Mouse (Mus musculus): Measurements from ENCODE around the gene Pax3. TPM values are rescaled to one million over a fixed set of nuclear protein-coding genes. Genes with fewer than 3 reads are reported as not detected.

Gene Pax3
- polyA plus RNA-seq, 1 experiment = 3.3 TPM

DNA sequence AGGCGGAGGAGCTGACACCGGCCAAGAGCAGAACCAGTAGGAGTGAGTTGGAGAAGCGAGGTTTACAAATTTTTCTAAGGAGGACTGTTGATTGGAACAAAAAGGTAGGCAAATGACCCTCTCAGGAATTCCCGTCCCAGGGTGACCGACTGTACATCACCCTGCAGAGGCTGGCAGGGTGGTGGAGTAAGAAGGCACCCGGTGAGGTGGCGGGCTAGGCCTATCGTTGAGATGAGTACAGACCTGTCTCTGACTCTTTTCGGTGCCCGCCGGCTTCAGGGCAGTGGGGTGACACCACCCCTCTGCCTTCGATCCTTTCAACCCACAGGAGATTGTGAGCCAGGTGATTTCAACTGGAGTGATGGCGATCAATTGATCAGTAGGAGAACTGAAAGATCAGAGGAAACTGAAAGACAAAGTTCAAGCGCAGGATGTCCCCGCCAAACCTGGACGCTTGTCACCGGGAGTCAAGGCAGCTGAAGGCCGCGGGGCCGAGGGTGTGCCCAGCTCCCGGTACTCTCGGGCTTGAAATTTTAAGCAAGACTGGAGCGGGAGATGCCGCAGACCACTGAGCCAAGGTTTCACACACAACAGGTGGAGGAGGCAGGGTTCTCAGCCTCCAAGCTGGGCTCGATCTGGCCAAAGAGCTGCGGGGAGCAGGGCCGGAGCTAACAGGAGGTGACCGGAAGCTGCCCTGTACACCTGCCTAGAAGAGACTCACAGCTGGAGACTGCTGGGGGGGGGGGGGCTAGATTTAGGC is 4.5 kb upstream of the Pax3 start:
- peaks cover 49% of the 10 kb centered on the region for H3K27me3 ChIP-seq (ENCODE audit: control insufficient read depth, insufficient read depth, low read length, poor library complexity, severe bottlenecking)
- TF ChIP-seq POLR2A (IDR thresholded peaks at IDR 0.05; ENCODE audit: insufficient read depth, low read length) = no peak
- no peak for TF ChIP-seq EP300 (IDR thresholded peaks at IDR 0.05; ENCODE audit: insufficient read depth, low read depth, low read length)
- TF ChIP-seq CTCF (IDR thresholded peaks at IDR 0.05; ENCODE audit: low read depth, low read length) = no peak
- no peak overlapping the region for H3K9ac ChIP-seq (ENCODE audit: low read depth, poor library complexity, severe bottlenecking)
- peaks cover 2% of the 10 kb centered on the region for H3K4me1 ChIP-seq (ENCODE audit: control insufficient read depth, insufficient read depth, low read length)
- H3K4me3 ChIP-seq (ENCODE audit: low read depth, low read length) = peak overlapping the region; percentile 24; the same call in 1 of the 2 replicates
- no peaks in the 10 kb centered on the region for H3K36me3 ChIP-seq (ENCODE audit: control insufficient read depth, insufficient read depth, low read length, poor library complexity, severe bottlenecking)
- no peaks in the 10 kb centered on the region for H3K9me3 ChIP-seq (replicated peaks; ENCODE audit: control insufficient read depth, insufficient read depth, low read length, poor library complexity, severe bottlenecking)
- H3K27ac ChIP-seq (ENCODE audit: insufficient read depth, low read length) = no peak overlapping the region

DNA sequence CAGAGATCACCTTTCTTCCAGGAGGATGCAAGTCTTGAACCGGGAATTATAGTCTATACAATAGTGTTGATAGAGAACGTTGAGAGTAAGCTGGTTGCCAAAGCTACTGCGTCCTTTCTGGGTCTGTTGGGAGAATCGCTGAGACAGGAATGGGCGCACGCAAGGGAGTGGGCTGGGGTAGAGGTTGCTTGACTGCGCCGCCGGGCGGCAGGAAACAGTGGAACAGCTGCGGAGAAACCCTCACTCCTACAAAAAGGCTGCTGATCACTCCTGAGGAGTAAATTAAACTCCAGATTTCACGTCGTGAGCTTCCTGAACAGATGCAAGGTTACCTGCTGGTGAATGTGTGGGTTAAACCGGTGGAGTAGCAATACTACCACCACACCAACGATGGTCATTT is 3.3 kb upstream of the Pax3 start:
- Histone ChIP-seq H3K9ac (ENCODE audit: low read depth, poor library complexity, severe bottlenecking) (no peak overlapping the region), H3K27ac (ENCODE audit: insufficient read depth, low read length) (no peak overlapping the region), H3K9me3 (replicated peaks; ENCODE audit: control insufficient read depth, insufficient read depth, low read length, poor library complexity, severe bottlenecking) (no peaks in the 10 kb centered on the region), H3K27me3 (ENCODE audit: control insufficient read depth, insufficient read depth, low read length, poor library complexity, severe bottlenecking) (peaks cover 56% of the 10 kb centered on the region), H3K4me1 (ENCODE audit: control insufficient read depth, insufficient read depth, low read length) (peaks cover 2% of the 10 kb centered on the region), H3K4me3 (ENCODE audit: low read depth, low read length) (no peak overlapping the region), H3K36me3 (ENCODE audit: control insufficient read depth, insufficient read depth, low read length, poor library complexity, severe bottlenecking) (no peaks in the 10 kb centered on the region)
- peak; percentile 14 for TF ChIP-seq CTCF (IDR thresholded peaks at IDR 0.05; ENCODE audit: low read depth, low read length)
- no peak for TF ChIP-seq POLR2A (IDR thresholded peaks at IDR 0.05; ENCODE audit: insufficient read depth, low read length)

DNA sequence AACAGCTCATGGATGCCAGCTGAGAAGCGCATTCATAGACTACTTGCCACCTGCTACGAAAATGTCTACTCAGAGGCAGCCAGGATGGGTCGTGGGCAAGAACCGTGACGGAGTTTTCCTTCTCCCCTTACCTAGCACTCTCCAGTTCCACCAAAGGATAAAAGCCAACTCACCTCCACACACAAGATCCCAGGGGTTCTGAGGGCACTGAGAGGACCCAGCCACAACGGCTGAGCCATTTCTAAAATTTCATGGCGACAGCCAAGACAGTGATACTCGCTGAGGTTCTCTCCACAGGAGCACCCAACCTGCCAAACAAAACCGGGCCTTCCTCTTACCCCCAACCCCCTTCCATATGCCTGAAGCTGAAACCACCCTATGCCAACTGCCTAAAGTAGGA is 2.3 kb upstream of the Pax3 start:
- H3K27me3 ChIP-seq (ENCODE audit: control insufficient read depth, insufficient read depth, low read length, poor library complexity, severe bottlenecking) = peaks cover 55% of the 10 kb centered on the region
- TF ChIP-seq CTCF (IDR thresholded peaks at IDR 0.05; ENCODE audit: low read depth, low read length) (no peak), EP300 (IDR thresholded peaks at IDR 0.05; ENCODE audit: insufficient read depth, low read depth, low read length) (no peak), POLR2A (IDR thresholded peaks at IDR 0.05; ENCODE audit: insufficient read depth, low read length) (no peak)
- peaks cover 2% of the 10 kb centered on the region for H3K4me1 ChIP-seq (ENCODE audit: control insufficient read depth, insufficient read depth, low read length)
- no peak overlapping the region for H3K9ac ChIP-seq (ENCODE audit: low read depth, poor library complexity, severe bottlenecking)
- no peak overlapping the region for H3K4me3 ChIP-seq (ENCODE audit: low read depth, low read length)
- no peaks in the 10 kb centered on the region for H3K36me3 ChIP-seq (ENCODE audit: control insufficient read depth, insufficient read depth, low read length, poor library complexity, severe bottlenecking)
- H3K9me3 ChIP-seq (replicated peaks; ENCODE audit: control insufficient read depth, insufficient read depth, low read length, poor library complexity, severe bottlenecking) = no peaks in the 10 kb centered on the region
- H3K27ac ChIP-seq (ENCODE audit: insufficient read depth, low read length) = no peak overlapping the region

DNA sequence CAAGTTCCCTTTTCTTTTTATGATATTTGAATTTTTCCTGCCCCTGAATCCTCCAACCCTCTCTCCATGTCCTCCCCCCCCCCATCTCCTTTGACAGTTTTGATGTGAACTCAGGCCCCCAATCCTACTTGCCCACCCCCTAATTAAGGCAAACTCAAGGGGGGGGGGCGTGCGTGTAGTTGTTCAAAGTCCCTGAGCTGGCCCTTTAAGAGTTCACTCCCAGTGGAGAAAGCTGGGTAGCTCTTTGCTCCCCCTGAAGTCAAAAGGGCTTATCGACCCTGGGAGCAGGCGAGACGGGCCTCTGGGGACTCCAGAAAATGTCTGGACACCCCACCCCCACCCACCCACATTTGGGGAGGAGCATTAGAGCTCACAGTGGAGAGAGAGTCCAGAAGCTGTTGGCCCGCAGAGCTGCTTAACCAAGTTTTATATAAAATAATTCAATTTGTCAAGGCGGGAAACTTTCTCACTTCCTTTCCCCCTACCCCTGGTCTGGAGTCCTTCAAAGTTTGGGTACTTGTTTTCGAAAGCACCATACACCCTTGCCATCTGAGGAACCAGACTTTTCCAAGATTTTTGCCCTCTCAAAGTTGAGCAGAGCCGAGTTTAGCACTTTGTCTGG is 1.5 kb upstream of the Pax3 start:
- Histone ChIP-seq H3K36me3 (ENCODE audit: control insufficient read depth, insufficient read depth, low read length, poor library complexity, severe bottlenecking) (no peaks in the 10 kb centered on the region), H3K4me1 (ENCODE audit: control insufficient read depth, insufficient read depth, low read length) (peaks cover 2% of the 10 kb centered on the region), H3K27ac (ENCODE audit: insufficient read depth, low read length) (no peak overlapping the region), H3K27me3 (ENCODE audit: control insufficient read depth, insufficient read depth, low read length, poor library complexity, severe bottlenecking) (peaks cover 54% of the 10 kb centered on the region), H3K9ac (ENCODE audit: low read depth, poor library complexity, severe bottlenecking) (no peak overlapping the region), H3K9me3 (replicated peaks; ENCODE audit: control insufficient read depth, insufficient read depth, low read length, poor library complexity, severe bottlenecking) (no peaks in the 10 kb centered on the region), H3K4me3 (ENCODE audit: low read depth, low read length) (no peak overlapping the region)
- TF ChIP-seq CTCF (IDR thresholded peaks at IDR 0.05; ENCODE audit: low read depth, low read length) = no peak
- no peak for TF ChIP-seq EP300 (IDR thresholded peaks at IDR 0.05; ENCODE audit: insufficient read depth, low read depth, low read length)
- TF ChIP-seq POLR2A (IDR thresholded peaks at IDR 0.05; ENCODE audit: insufficient read depth, low read length) = no peak

DNA sequence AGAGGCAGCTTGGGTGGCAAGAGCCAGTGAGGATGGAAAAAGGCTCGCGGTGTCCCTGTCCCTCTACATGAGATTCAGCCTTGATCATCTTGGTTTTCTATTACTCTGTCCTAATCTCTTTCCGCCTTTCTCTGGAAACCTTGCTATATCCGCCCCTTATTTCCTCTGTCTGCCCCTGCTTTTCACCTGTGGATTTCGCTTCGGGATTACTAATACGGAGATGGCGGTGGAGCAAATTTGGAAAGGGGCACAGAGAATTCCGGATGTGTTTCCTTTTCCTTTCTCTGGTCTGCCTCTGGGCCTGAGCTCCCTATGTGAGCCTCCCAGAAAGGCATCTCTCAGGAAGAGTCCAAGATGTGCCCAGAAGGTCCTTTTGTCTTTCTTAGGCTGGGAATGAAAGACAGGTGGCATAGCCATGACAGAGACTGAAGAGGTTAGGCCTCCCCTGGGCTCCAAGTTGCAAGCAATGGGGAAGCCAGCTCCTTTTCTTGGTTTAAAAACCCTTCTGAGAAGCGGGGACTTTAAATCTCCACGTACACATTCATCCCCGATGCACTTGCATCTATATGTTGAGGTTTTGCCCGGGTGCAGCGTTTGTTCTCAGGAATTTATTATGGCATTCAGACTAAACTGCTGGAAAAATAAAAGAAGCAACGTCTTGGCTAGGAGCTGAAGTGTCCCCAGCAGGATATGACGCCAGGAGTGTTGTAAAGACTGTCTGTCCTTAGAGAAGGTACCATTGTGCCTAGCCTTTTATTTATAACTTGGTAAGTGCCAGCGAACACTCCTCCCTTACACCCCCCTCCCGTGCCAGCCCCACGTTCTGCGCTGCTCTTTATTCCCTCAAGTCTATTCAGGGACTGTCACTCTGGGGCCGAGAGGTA is 659 bp upstream of the Pax3 start:
- H3K4me3 ChIP-seq (ENCODE audit: low read depth, low read length) = peak overlapping the region; percentile 51
- TF ChIP-seq EP300 (IDR thresholded peaks at IDR 0.05; ENCODE audit: insufficient read depth, low read depth, low read length) (no peak), CTCF (IDR thresholded peaks at IDR 0.05; ENCODE audit: low read depth, low read length) (no peak), POLR2A (IDR thresholded peaks at IDR 0.05; ENCODE audit: insufficient read depth, low read length) (no peak)
- no peak overlapping the region for H3K27ac ChIP-seq (ENCODE audit: insufficient read depth, low read length)
- peaks cover 2% of the 10 kb centered on the region for H3K4me1 ChIP-seq (ENCODE audit: control insufficient read depth, insufficient read depth, low read length)
- H3K9ac ChIP-seq (ENCODE audit: low read depth, poor library complexity, severe bottlenecking) = no peak overlapping the region
- peaks cover 53% of the 10 kb centered on the region for H3K27me3 ChIP-seq (ENCODE audit: control insufficient read depth, insufficient read depth, low read length, poor library complexity, severe bottlenecking)
- H3K9me3 ChIP-seq (replicated peaks; ENCODE audit: control insufficient read depth, insufficient read depth, low read length, poor library complexity, severe bottlenecking) = no peaks in the 10 kb centered on the region
- H3K36me3 ChIP-seq (ENCODE audit: control insufficient read depth, insufficient read depth, low read length, poor library complexity, severe bottlenecking) = no peaks in the 10 kb centered on the region

All from ES-Bruce4 (cell line).